Mouse (Mus musculus) limb, embryonic 14.5 days (tissue): ENCODE data around the gene Zbtb17. TPM values are rescaled to one million over a fixed set of nuclear protein-coding genes. Genes with fewer than 3 reads are reported as not detected.

ENCODE experiments used
- ATAC-seq: fragments of 200-750 bp; cut with Nextera tagmentation; 2 replicates; pipeline ENCODE4 v1.8.0; 2017; ENCODE audit warnings: low read depth, moderate number of reproducible peaks, moderate TSS enrichment; ENCODE audit not compliant: low FRiP score
- DNase-seq: peaks from one replicate; pipeline ENCODE4 v3.0.0-alpha.2; 2015; ENCODE audit warnings: low spot score
- H3K27ac ChIP-seq: fragments of 300-500 bp; sonication (generic); replicated peaks from 2 replicates; pipeline ENCODE4 v1.5.1; 2014; ENCODE audit warnings: low read depth, mild to moderate bottlenecking, low read length, moderate library complexity, mixed read lengths
- H3K27me3 ChIP-seq: fragments of 300-500 bp; sonication (generic); 2 replicates; pipeline ENCODE4 v1.6.1; 2014; ENCODE audit warnings: low read length, mixed read lengths; ENCODE audit not compliant: control insufficient read depth, insufficient read depth
- H3K36me3 ChIP-seq: fragments of 300-500 bp; sonication (generic); 2 replicates; pipeline ENCODE4 v1.6.1; 2014; ENCODE audit warnings: mild to moderate bottlenecking, low read length, moderate library complexity, mixed read lengths; ENCODE audit not compliant: control insufficient read depth, insufficient read depth
- H3K4me1 ChIP-seq: fragments of 300-500 bp; sonication (generic); 2 replicates; pipeline ENCODE4 v1.6.1; 2014; ENCODE audit warnings: antibody characterized with exemption, low read length, mixed read lengths; ENCODE audit not compliant: control insufficient read depth, insufficient read depth
- H3K4me2 ChIP-seq: fragments of 300-500 bp; sonication (generic); replicated peaks from 2 replicates; pipeline ENCODE4 v1.6.1; 2014; ENCODE audit warnings: low read depth, mild to moderate bottlenecking, low read length, moderate library complexity; ENCODE audit not compliant: severe bottlenecking
- H3K4me3 ChIP-seq: fragments of 300-500 bp; sonication (generic); replicated peaks from 2 replicates; pipeline ENCODE4 v1.5.1; 2014; ENCODE audit warnings: low read length
- H3K9ac ChIP-seq: fragments of 300-500 bp; sonication (generic); 2 replicates; pipeline ENCODE4 v1.6.1; 2014; ENCODE audit warnings: mild to moderate bottlenecking, low read depth, low read length, moderate library complexity; ENCODE audit not compliant: severe bottlenecking
- H3K9me3 ChIP-seq: fragments of 300-500 bp; sonication (generic); 2 replicates; pipeline ENCODE4 v1.6.1; 2016; ENCODE audit warnings: low read length; ENCODE audit not compliant: control insufficient read depth
- POLR2A ChIP-seq: fragments of 200-500 bp; IDR thresholded peaks from 2 replicates; pipeline ENCODE4 v1.8.0; 2012; ENCODE audit warnings: inconsistent platforms, mild to moderate bottlenecking, moderate library complexity, borderline replicate concordance; ENCODE audit not compliant: insufficient read depth, insufficient read length; ENCODE audit errors: extremely low read depth
- WGBS: fragments of 180-500 bp; shearing (Covaris S2); extraction: QIAGEN DNeasy Blood & Tissue Kit; methylation state at CpG from one replicate; pipeline ENCODE4 v1.1.7; 2014; 5-methylcytosine and 5-hydroxymethylcytosine counted together
- polyA plus RNA-seq, 2 experiments: library from polyadenylated mRNA; depleted of rRNA in 1 of 2; stranded (reverse) in 1 of 2; unstranded in 1 of 2; fragments of >200 nt; fragmentation: Nextera tagmentation in 1 of 2; extraction: Ambion mirVana in 1 of 2; gene quantifications; 2 replicates each; pipeline versions ENCODE4 v1.2.1 to v1.2.3; 2012 to 2014

The Zbtb17 gene
- polyA plus RNA-seq, 2 experiments = 29.0 to 48.5 TPM

GRCm38 (mm10) chr4:141415924-141416323 is 28.5 kb upstream of the Zbtb17 start, which contains the start of gene Clcnkb:
TSS of gene Clcnkb (minus strand) at chr4:141416014.
- WGBS = 63% methylated on average over 7 of the region's 7 CpGs
- DNase-seq (no peak), ATAC-seq (no peak)
- Histone ChIP-seq H3K27ac (no peak within 1 kb of the TSS), H3K9me3 (no peaks in the 10 kb centered on the region), H3K4me2 (no peak within 1 kb of the TSS), H3K4me3 (no peak within 1 kb of the TSS), H3K4me1 (peaks cover 3% of the 10 kb centered on the region), H3K36me3 (no peaks in the 10 kb centered on the region), H3K27me3 (no peaks in the 10 kb centered on the region), H3K9ac (no peak within 1 kb of the TSS)
- no peak for TF ChIP-seq POLR2A

- 57% methylated on average over 27 of the region's 27 CpGs for WGBS
- no peaks in the 10 kb centered on the region for H3K27me3 ChIP-seq
- H3K9me3 ChIP-seq = no peaks in the 10 kb centered on the region
- H3K4me2 ChIP-seq = no peak overlapping the region
- TF ChIP-seq POLR2A = no peak
- no peaks in the 10 kb centered on the region for H3K36me3 ChIP-seq
- H3K9ac ChIP-seq = no peak overlapping the region
- DNase-seq (no peak), ATAC-seq (no peak)
- no peak overlapping the region for H3K27ac ChIP-seq
- H3K4me1 ChIP-seq = peaks cover 3% of the 10 kb centered on the region
- H3K4me3 ChIP-seq = no peak overlapping the region
Observed at GRCm38 (mm10) chr4:141419398-141420191, 24.9 kb upstream of the Zbtb17 start.

GRCm38 (mm10) chr4:141420192-141420829 is 24.1 kb upstream of the Zbtb17 start, which contains the start of gene Hspb7:
TSS of gene Hspb7 (plus strand) at chr4:141420779.
- TF ChIP-seq POLR2A = no peak
- no peaks in the 10 kb centered on the region for H3K27me3 ChIP-seq
- H3K27ac ChIP-seq = no peak within 1 kb of the TSS
- no peaks in the 10 kb centered on the region for H3K9me3 ChIP-seq
- WGBS = 39% methylated on average over 9 of the region's 9 CpGs
- H3K4me2 ChIP-seq = no peak within 1 kb of the TSS
- peaks cover 8% of the 10 kb centered on the region for H3K4me1 ChIP-seq
- ATAC-seq (no peak), DNase-seq (no peak)
- H3K36me3 ChIP-seq = no peaks in the 10 kb centered on the region
- H3K4me3 ChIP-seq = no peak within 1 kb of the TSS
- peak within 1 kb of the TSS; percentile 25; the same call in 1 of the 2 replicates for H3K9ac ChIP-seq

GRCm38 (mm10) chr4:141420886-141421285 is 23.6 kb upstream of the Zbtb17 start:
- H3K9ac ChIP-seq = no peak overlapping the region
- no peak for DNase-seq
- H3K4me1 ChIP-seq = peaks cover 14% of the 10 kb centered on the region
- H3K4me3 ChIP-seq = no peak overlapping the region
- no peaks in the 10 kb centered on the region for H3K9me3 ChIP-seq
- no peak for TF ChIP-seq POLR2A
- no peaks in the 10 kb centered on the region for H3K27me3 ChIP-seq
- H3K27ac ChIP-seq = no peak overlapping the region
- H3K36me3 ChIP-seq = no peaks in the 10 kb centered on the region
- 41% methylated on average over 9 of the region's 9 CpGs for WGBS
- H3K4me2 ChIP-seq = no peak overlapping the region
- no peak for ATAC-seq

GRCm38 (mm10) chr4:141421423-141421822 is 23.0 kb upstream of the Zbtb17 start:
- no peak for TF ChIP-seq POLR2A
- no peak for DNase-seq
- H3K36me3 ChIP-seq = no peaks in the 10 kb centered on the region
- no peak overlapping the region for H3K27ac ChIP-seq
- peak overlapping the region; percentile 25; the same call in 1 of the 2 replicates for H3K9ac ChIP-seq
- H3K4me1 ChIP-seq = peaks cover 19% of the 10 kb centered on the region
- H3K4me2 ChIP-seq = no peak overlapping the region
- H3K9me3 ChIP-seq = no peaks in the 10 kb centered on the region
- 53% methylated on average over 14 of the region's 14 CpGs for WGBS
- H3K4me3 ChIP-seq = no peak overlapping the region
- ATAC-seq = no peak
- H3K27me3 ChIP-seq = no peaks in the 10 kb centered on the region
